ENCODE assay signal across 8 mouse cellular contexts in genomic region chr17:25791843-25792527, GRCm38 (mm10). TPM values are rescaled to one million over a fixed set of nuclear protein-coding genes. Genes with fewer than 3 reads are reported as not detected.
DNase-seq lines count a peak whose midpoint lies in the region; ATAC-seq and TF ChIP-seq lines count a peak whose summit lies in the region.

No protein-coding gene starts in this region.

- under 1% methylated on average over 45 of the region's 45 CpGs for WGBS in embryonic facial prominence, embryonic 10.5 days
- WGBS in intestine, embryonic 16.5 days = under 1% methylated on average over 45 of the region's 45 CpGs
- under 1% methylated on average over 45 of the region's 45 CpGs for WGBS in limb, embryonic 11.5 days
- under 1% methylated on average over 45 of the region's 45 CpGs for WGBS in midbrain, embryonic 13.5 days
- under 1% methylated on average over 45 of the region's 45 CpGs for WGBS in small intestine, adult 2 months

- peak overlapping the region; percentile 89 for H3K9ac ChIP-seq in intestine, embryonic 16.5 days (ENCODE audit: low read depth, low read length)
- peak overlapping the region; percentile 71 for H3K9ac ChIP-seq in limb, embryonic 11.5 days (ENCODE audit: low read length)
- peak overlapping the region; percentile 81 for H3K9ac ChIP-seq in midbrain, embryonic 13.5 days (replicated peaks)

- ATAC-seq in intestine, embryonic 16.5 days = peak; percentile 81
- peak; percentile 26 for ATAC-seq in limb, embryonic 11.5 days (ENCODE audit: insufficient number of reproducible peaks, low FRiP score, low TSS enrichment, low read depth)
- ATAC-seq in midbrain, embryonic 13.5 days = peak; percentile 73

- H3K9me3 ChIP-seq in embryonic facial prominence, embryonic 10.5 days = no peaks in the 10 kb centered on the region
- H3K9me3 ChIP-seq in intestine, embryonic 16.5 days (ENCODE audit: control insufficient read depth, low read length) = no peaks in the 10 kb centered on the region
- H3K9me3 ChIP-seq in limb, embryonic 11.5 days (ENCODE audit: control insufficient read depth, low read length) = no peaks in the 10 kb centered on the region
- H3K9me3 ChIP-seq in midbrain, embryonic 13.5 days = no peaks in the 10 kb centered on the region

- TF ChIP-seq POLR2A in small intestine, adult 2 months (IDR thresholded peaks at IDR 0.05; ENCODE audit: low read depth, low read length) = peak; percentile 59; the same call in 1 of the 2 replicates

- H3K36me3 ChIP-seq in embryonic facial prominence, embryonic 10.5 days (replicated peaks) = peaks cover 57% of the 10 kb centered on the region
- peaks cover 10% of the 10 kb centered on the region; the same call in 1 of the 2 replicates for H3K36me3 ChIP-seq in intestine, embryonic 16.5 days (ENCODE audit: control insufficient read depth, insufficient read depth, low read length)
- 0 out of 2 replicates have a peak, but pooled peaks cover 11% of the 10 kb centered on the region for H3K36me3 ChIP-seq in limb, embryonic 11.5 days (ENCODE audit: control insufficient read depth, insufficient read depth, low read length)
- peaks cover 24% of the 10 kb centered on the region for H3K36me3 ChIP-seq in midbrain, embryonic 13.5 days
- peaks cover 3% of the 10 kb centered on the region for H3K36me3 ChIP-seq in small intestine, adult 2 months (ENCODE audit: control insufficient read depth, insufficient read depth, low read length)

- peak; percentile 87 to 96 for DNase-seq in adrenal gland, adult (ENCODE audit: inconsistent age in 2 of 2, low spot score in 1 of 2)
- no peak for DNase-seq in adrenal gland, adult 8-10 months
- DNase-seq in embryonic facial prominence, embryonic 10.5 days (ENCODE audit: low spot score) = peak; percentile 86
- peak; percentile 64 to 85 for DNase-seq in gastrocnemius, postnatal 4 days (ENCODE audit: low spot score in 2 of 2)
- peak; percentile 91 for DNase-seq in limb, embryonic 11.5 days (ENCODE audit: low spot score)

- H3K4me3 ChIP-seq in embryonic facial prominence, embryonic 10.5 days = peak overlapping the region; percentile 77
- peak overlapping the region; percentile 85 for H3K4me3 ChIP-seq in intestine, embryonic 16.5 days (ENCODE audit: low read length)
- H3K4me3 ChIP-seq in limb, embryonic 11.5 days (ENCODE audit: low read depth, low read length) = peak overlapping the region; percentile 66
- peak overlapping the region; percentile 79 for H3K4me3 ChIP-seq in midbrain, embryonic 13.5 days (replicated peaks)
- H3K4me3 ChIP-seq in small intestine, adult 2 months (ENCODE audit: low read depth, low read length) = peak overlapping the region; percentile 91

- no peak for TF ChIP-seq CTCF in small intestine, adult 2 months (IDR thresholded peaks at IDR 0.05; ENCODE audit: extremely low read depth, insufficient read length, insufficient replicate concordance, low read depth, low read length)

- peak overlapping the region; percentile 91 for H3K27ac ChIP-seq in embryonic facial prominence, embryonic 10.5 days (replicated peaks)
- peak overlapping the region; percentile 99 for H3K27ac ChIP-seq in intestine, embryonic 16.5 days (ENCODE audit: low read length)
- peak overlapping the region; percentile 79 for H3K27ac ChIP-seq in limb, embryonic 11.5 days (replicated peaks; ENCODE audit: low read depth, low read length)
- peak overlapping the region; percentile 91 for H3K27ac ChIP-seq in midbrain, embryonic 13.5 days
- peak overlapping the region; percentile 94 for H3K27ac ChIP-seq in small intestine, adult 2 months (ENCODE audit: insufficient read depth, low read depth, low read length)

- peaks cover 62% of the 10 kb centered on the region for H3K4me1 ChIP-seq in embryonic facial prominence, embryonic 10.5 days
- peaks cover 32% of the 10 kb centered on the region for H3K4me1 ChIP-seq in intestine, embryonic 16.5 days (ENCODE audit: control insufficient read depth, insufficient read depth, low read length)
- H3K4me1 ChIP-seq in limb, embryonic 11.5 days (ENCODE audit: control insufficient read depth, insufficient read depth, low read length) = peaks cover 30% of the 10 kb centered on the region
- H3K4me1 ChIP-seq in midbrain, embryonic 13.5 days (replicated peaks) = peaks cover 58% of the 10 kb centered on the region
- H3K4me1 ChIP-seq in small intestine, adult 2 months (ENCODE audit: control insufficient read depth, insufficient read depth, insufficient read length, low read length) = peaks cover 18% of the 10 kb centered on the region

- no peaks in the 10 kb centered on the region for H3K27me3 ChIP-seq in embryonic facial prominence, embryonic 10.5 days (replicated peaks; ENCODE audit: low read depth, poor library complexity, severe bottlenecking)
- no peaks in the 10 kb centered on the region for H3K27me3 ChIP-seq in intestine, embryonic 16.5 days (replicated peaks; ENCODE audit: control insufficient read depth, insufficient read depth, low read length)
- no peaks in the 10 kb centered on the region for H3K27me3 ChIP-seq in limb, embryonic 11.5 days (ENCODE audit: control insufficient read depth, insufficient read depth, low read length)
- no peaks in the 10 kb centered on the region for H3K27me3 ChIP-seq in midbrain, embryonic 13.5 days
- no peaks in the 10 kb centered on the region for H3K27me3 ChIP-seq in small intestine, adult 2 months (ENCODE audit: control insufficient read depth, insufficient read depth, low read length)

- peak overlapping the region; percentile 90 for H3K4me2 ChIP-seq in intestine, embryonic 16.5 days (ENCODE audit: low read depth, low read length)
- H3K4me2 ChIP-seq in limb, embryonic 11.5 days (ENCODE audit: low read depth, severe bottlenecking) = peak overlapping the region; percentile 90
- H3K4me2 ChIP-seq in midbrain, embryonic 13.5 days (replicated peaks) = peak overlapping the region; percentile 72

RNA-seq across cellular contexts. Expression of gene Fam173a, which starts 0.7 kb away (rescaled TPM):
- 100 to 1,000 TPM in 3 of 4 experiments, 10 to 100 TPM in 1; 91.1 to 131 (median 117) TPM for total RNA-seq in adrenal gland, adult 8-10 months (2022)
- 62.3 and 67.8 TPM in 2 replicates for polyA plus RNA-seq in embryonic facial prominence, embryonic 10.5 days (2016; fragmentation: Nextera tagmentation; extraction: Ambion mirVana)
- 10 to 100 TPM; 45.6 to 45.8 TPM for total RNA-seq in gastrocnemius, postnatal 4 days (2021)
- polyA plus RNA-seq in intestine, embryonic 16.5 days (2015; fragmentation: Nextera tagmentation; extraction: Ambion mirVana) = 111 and 112 TPM in 2 replicates
- polyA plus RNA-seq in limb, embryonic 11.5 days (2014; fragmentation: Nextera tagmentation; extraction: Ambion mirVana) = 52.3 and 53.4 TPM in 2 replicates
- polyA plus RNA-seq in midbrain, embryonic 13.5 days (2015; fragmentation: Nextera tagmentation; extraction: Ambion mirVana) = 89.8 and 93.0 TPM in 2 replicates
- polyA plus RNA-seq in small intestine, adult 2 months (2012; rRNA removed) = 70.7 and 135 TPM in 2 replicates

RNA-seq across cellular contexts. Expression of gene AC134908.4, which starts 3.5 kb away (rescaled TPM):
- total RNA-seq in adrenal gland, adult 8-10 months (2022) = not detected
- polyA plus RNA-seq in embryonic facial prominence, embryonic 10.5 days (2016; fragmentation: Nextera tagmentation; extraction: Ambion mirVana) = 0.95 and 1.0 TPM in 2 replicates
- total RNA-seq in gastrocnemius, postnatal 4 days (2021) = under 1 TPM in 1 of 2 experiments, not detected in 1; 0.75 TPM
- polyA plus RNA-seq in intestine, embryonic 16.5 days (2015; fragmentation: Nextera tagmentation; extraction: Ambion mirVana) = not detected in 2 replicates
- 0.29 TPM in 1 of 2 replicates, not detected in the other for polyA plus RNA-seq in limb, embryonic 11.5 days (2014; fragmentation: Nextera tagmentation; extraction: Ambion mirVana)
- polyA plus RNA-seq in midbrain, embryonic 13.5 days (2015; fragmentation: Nextera tagmentation; extraction: Ambion mirVana) = not detected in 2 replicates
- 0.48 TPM in 1 of 2 replicates, not detected in the other for polyA plus RNA-seq in small intestine, adult 2 months (2012; rRNA removed)

RNA-seq across cellular contexts. Expression of gene Metrn, which starts 5.0 kb away (rescaled TPM):
- 10 to 100 TPM; 31.4 to 45.8 (median 39.3) TPM for total RNA-seq in adrenal gland, adult 8-10 months (2022)
- 118 and 137 TPM in 2 replicates for polyA plus RNA-seq in embryonic facial prominence, embryonic 10.5 days (2016; fragmentation: Nextera tagmentation; extraction: Ambion mirVana)
- 10 to 100 TPM; 46.3 to 51.6 TPM for total RNA-seq in gastrocnemius, postnatal 4 days (2021)
- 34.6 and 37.0 TPM in 2 replicates for polyA plus RNA-seq in intestine, embryonic 16.5 days (2015; fragmentation: Nextera tagmentation; extraction: Ambion mirVana)
- polyA plus RNA-seq in limb, embryonic 11.5 days (2014; fragmentation: Nextera tagmentation; extraction: Ambion mirVana) = 13.3 and 15.0 TPM in 2 replicates
- polyA plus RNA-seq in midbrain, embryonic 13.5 days (2015; fragmentation: Nextera tagmentation; extraction: Ambion mirVana) = 32.1 and 36.6 TPM in 2 replicates
- polyA plus RNA-seq in small intestine, adult 2 months (2012; rRNA removed) = 28.2 and 31.9 TPM in 2 replicates

RNA-seq across cellular contexts. Expression of gene Ccdc78, which starts 5.6 kb away (rescaled TPM):
- under 1 TPM in 1 of 4 experiments, not detected in 3; 0.15 TPM for total RNA-seq in adrenal gland, adult 8-10 months (2022)
- 0.62 and 1.2 TPM in 2 replicates for polyA plus RNA-seq in embryonic facial prominence, embryonic 10.5 days (2016; fragmentation: Nextera tagmentation; extraction: Ambion mirVana)
- not detected for total RNA-seq in gastrocnemius, postnatal 4 days (2021)
- polyA plus RNA-seq in intestine, embryonic 16.5 days (2015; fragmentation: Nextera tagmentation; extraction: Ambion mirVana) = 0.16 and 0.27 TPM in 2 replicates
- 0.11 and 0.16 TPM in 2 replicates for polyA plus RNA-seq in limb, embryonic 11.5 days (2014; fragmentation: Nextera tagmentation; extraction: Ambion mirVana)
- polyA plus RNA-seq in midbrain, embryonic 13.5 days (2015; fragmentation: Nextera tagmentation; extraction: Ambion mirVana) = 0.31 and 0.42 TPM in 2 replicates
- 0.06 TPM in 1 of 2 replicates, not detected in the other for polyA plus RNA-seq in small intestine, adult 2 months (2012; rRNA removed)

RNA-seq across cellular contexts. Expression of gene Haghl, which starts 6.5 kb away (rescaled TPM):
- total RNA-seq in adrenal gland, adult 8-10 months (2022) = 10 to 100 TPM; 21.4 to 67.2 (median 55.9) TPM
- polyA plus RNA-seq in embryonic facial prominence, embryonic 10.5 days (2016; fragmentation: Nextera tagmentation; extraction: Ambion mirVana) = 59.9 and 69.1 TPM in 2 replicates
- total RNA-seq in gastrocnemius, postnatal 4 days (2021) = 10 to 100 TPM; 31.3 to 32.5 TPM
- polyA plus RNA-seq in intestine, embryonic 16.5 days (2015; fragmentation: Nextera tagmentation; extraction: Ambion mirVana) = 36.8 and 41.1 TPM in 2 replicates
- 62.7 and 68.0 TPM in 2 replicates for polyA plus RNA-seq in limb, embryonic 11.5 days (2014; fragmentation: Nextera tagmentation; extraction: Ambion mirVana)
- 137 and 157 TPM in 2 replicates for polyA plus RNA-seq in midbrain, embryonic 13.5 days (2015; fragmentation: Nextera tagmentation; extraction: Ambion mirVana)
- polyA plus RNA-seq in small intestine, adult 2 months (2012; rRNA removed) = 12.7 and 25.0 TPM in 2 replicates

Comparison
In these comparisons a context has a peak if more than half of its experiments do, and no peak if none do; other contexts are left out.
1. ATAC-seq: peak in every context shown above with its lines; median percentile 81 in intestine, embryonic 16.5 days; 73 in midbrain, embryonic 13.5 days; 26 in limb, embryonic 11.5 days.